8 mouse cellular contexts compared by ENCODE assay signal in the genomic region with DNA sequence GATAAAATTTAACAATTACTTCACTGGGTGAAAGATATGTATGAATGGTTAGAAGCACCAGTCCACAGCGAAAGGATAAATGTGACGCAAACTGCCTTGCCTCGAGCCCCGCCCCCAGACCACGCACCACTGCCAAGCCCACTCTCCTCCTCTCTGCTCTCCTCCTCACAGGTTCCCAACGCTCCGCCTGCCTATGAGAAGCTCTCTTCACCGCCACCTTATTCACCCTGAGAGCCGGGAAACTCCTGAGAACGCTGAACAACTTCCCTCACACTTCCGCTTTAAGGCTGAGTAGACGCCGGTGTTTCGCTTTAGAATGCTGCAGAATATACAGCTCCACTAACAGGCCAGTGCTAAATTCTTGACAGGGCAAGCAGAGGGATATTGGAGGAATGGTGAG. TPM values are rescaled to one million over a fixed set of nuclear protein-coding genes. Genes with fewer than 3 reads are reported as not detected.
DNase-seq lines count a peak whose midpoint lies in the region; ATAC-seq lines count a peak whose summit lies in the region.

No protein-coding gene starts in this region.

- peaks cover 3% of the 10 kb centered on the region for H3K4me1 ChIP-seq in heart, embryonic 13.5 days
- no peaks in the 10 kb centered on the region for H3K4me1 ChIP-seq in hindbrain, embryonic 16.5 days (ENCODE audit: control insufficient read depth, insufficient read depth, low read depth, low read length)

- H3K4me2 ChIP-seq in heart, embryonic 13.5 days, result peak overlapping the region; percentile 62
- peak overlapping the region; percentile 39 for H3K4me2 ChIP-seq in hindbrain, embryonic 16.5 days (ENCODE audit: low read length)

- no peak for DNase-seq in heart, postnatal 25 days (ENCODE audit: low spot score)
- peak; percentile 10 for DNase-seq in lung, postnatal 25 days (ENCODE audit: low spot score)
- no peak for DNase-seq in left cerebral cortex, postnatal 14 days (ENCODE audit: low spot score in 2 of 2)
- no peak for DNase-seq in cerebellum, postnatal 10 days
- DNase-seq in left cerebral cortex, adult 11 months (ENCODE audit: low spot score), result no peak

- H3K9me3 ChIP-seq in heart, embryonic 13.5 days, result no peaks in the 10 kb centered on the region
- no peaks in the 10 kb centered on the region for H3K9me3 ChIP-seq in hindbrain, embryonic 16.5 days (ENCODE audit: control insufficient read depth, low read length)

- peak overlapping the region; percentile 63; the same call in 1 of the 2 replicates for H3K9ac ChIP-seq in heart, embryonic 13.5 days
- H3K9ac ChIP-seq in hindbrain, embryonic 16.5 days (ENCODE audit: low read depth, low read length), result no peak overlapping the region

- intact Hi-C loops in heart, postnatal 25 days (cut with DNase I), result no loop called here
- intact Hi-C loops in left cerebral cortex, postnatal 14 days (cut with DNase I), result no loop called here

- ATAC-seq in heart, embryonic 13.5 days (ENCODE audit: extremely low read depth, insufficient number of reproducible peaks, low FRiP score, low TSS enrichment), result no peak
- peak; percentile 89 for ATAC-seq in CD4-positive, CD25-positive, alpha-beta regulatory T cell, adult 4 months
- no peak for ATAC-seq in hindbrain, embryonic 16.5 days

- WGBS in heart, embryonic 13.5 days, result 55% methylated on average over 14 of the region's 14 CpGs
- 64% methylated on average over 14 of the region's 14 CpGs for WGBS in hindbrain, embryonic 16.5 days

- no peak overlapping the region for H3K27ac ChIP-seq in heart, embryonic 13.5 days (replicated peaks)
- H3K27ac ChIP-seq in hindbrain, embryonic 16.5 days (ENCODE audit: low read depth, low read length), result no peak overlapping the region

- H3K36me3 ChIP-seq in heart, embryonic 13.5 days, result no peaks in the 10 kb centered on the region
- H3K36me3 ChIP-seq in hindbrain, embryonic 16.5 days (ENCODE audit: control insufficient read depth, insufficient read depth, low read length), result no peaks in the 10 kb centered on the region

- peak overlapping the region; percentile 43 for H3K4me3 ChIP-seq in heart, embryonic 13.5 days
- no peak overlapping the region for H3K4me3 ChIP-seq in hindbrain, embryonic 16.5 days (ENCODE audit: low read length)

- no peaks in the 10 kb centered on the region; the same call in 1 of the 2 replicates for H3K27me3 ChIP-seq in heart, embryonic 13.5 days (replicated peaks)
- no peaks in the 10 kb centered on the region for H3K27me3 ChIP-seq in hindbrain, embryonic 16.5 days (replicated peaks; ENCODE audit: control insufficient read depth, insufficient read depth, low read length)

RNA-seq across cellular contexts. Expression of a gene that starts 10.4 kb away (rescaled TPM):
- 0.66 and 0.92 TPM in 2 replicates for polyA plus RNA-seq in heart, embryonic 13.5 days (2015; fragmentation: Nextera tagmentation; extraction: Ambion mirVana)
- 1 to 10 TPM in 1 of 2 experiments, under 1 TPM in 1; 0.57 to 1.0 TPM for total RNA-seq in heart, postnatal 25 days (2021)
- polyA plus RNA-seq in CD4-positive, CD25-positive, alpha-beta regulatory T cell, adult 4 months (2017; shearing (Covaris generic)), result not detected
- polyA plus RNA-seq in hindbrain, embryonic 16.5 days (2015; fragmentation: Nextera tagmentation; extraction: Ambion mirVana), result not detected in 2 replicates
- total RNA-seq in left cerebral cortex, postnatal 14 days (2021), result under 1 TPM; 0.66 to 0.76 TPM

RNA-seq across cellular contexts. Expression of a gene that starts 59.8 kb away (rescaled TPM):
- 5.3 TPM in 2 replicates for polyA plus RNA-seq in heart, embryonic 13.5 days (2015; fragmentation: Nextera tagmentation; extraction: Ambion mirVana)
- 1 to 10 TPM; 8.8 to 9.4 TPM for total RNA-seq in heart, postnatal 25 days (2021)
- polyA plus RNA-seq in CD4-positive, CD25-positive, alpha-beta regulatory T cell, adult 4 months (2017; shearing (Covaris generic)), result 10 to 100 TPM; 11.8 to 15.7 TPM
- polyA plus RNA-seq in hindbrain, embryonic 16.5 days (2015; fragmentation: Nextera tagmentation; extraction: Ambion mirVana), result 10.1 and 11.2 TPM in 2 replicates
- total RNA-seq in left cerebral cortex, postnatal 14 days (2021), result 10 to 100 TPM; 38.4 to 39.9 TPM
